In the genomic region with DNA sequence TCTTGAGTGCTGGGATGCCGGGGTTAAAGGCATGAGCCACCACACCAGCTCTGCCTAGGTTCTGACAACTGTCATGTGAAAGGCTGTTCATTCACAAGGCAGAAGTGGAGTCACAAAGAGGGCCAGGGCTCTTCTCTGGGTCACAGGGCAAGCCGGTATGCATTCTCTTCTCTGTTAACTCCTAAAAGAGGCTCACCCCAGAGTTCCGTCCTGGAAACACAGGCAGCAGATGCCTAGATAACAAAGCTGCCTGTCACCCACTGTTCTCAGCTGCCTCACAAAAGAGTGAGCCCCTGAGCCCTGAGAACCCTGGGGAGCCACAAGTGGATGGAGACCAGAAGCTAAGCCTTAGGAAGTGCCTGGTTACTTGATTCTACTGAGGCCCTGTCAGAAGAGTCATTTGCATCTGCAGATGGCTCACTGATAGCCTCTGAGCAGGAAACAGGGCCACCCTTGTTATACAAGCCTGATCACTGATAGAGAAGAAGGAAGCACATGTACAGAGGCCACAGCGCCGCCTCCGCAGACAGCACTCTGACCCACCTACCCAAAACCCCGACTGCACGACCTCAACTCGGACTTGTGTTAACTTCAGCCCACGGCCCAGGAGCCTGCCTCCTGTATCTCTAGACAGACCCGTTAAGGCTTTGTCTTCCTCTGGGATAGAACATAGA, we compare ENCODE assay signal across 21 mouse cellular contexts. TPM values are rescaled to one million over a fixed set of nuclear protein-coding genes. Genes with fewer than 3 reads are reported as not detected.
DNase-seq lines count a peak whose midpoint lies in the region; ATAC-seq lines count a peak whose summit lies in the region.
"Had no signal": no experiment of that assay in that cellular context is flagged by ENCODE, and none has a peak within 500 bp of the region (broad histone marks: within the 10 kb centered on the region; RNA-seq: fewer than 3 reads in every experiment).

No protein-coding gene starts in this region.

- peak overlapping the region; percentile 33 for H3K4me2 ChIP-seq in liver, embryonic 11.5 days
- H3K4me2 ChIP-seq in neural tube, embryonic 15.5 days = no peak overlapping the region
- H3K4me2 ChIP-seq: embryonic facial prominence, embryonic 12.5 days; forebrain, embryonic 12.5 days; stomach, embryonic 15.5 days had no signal

- no peaks in the 10 kb centered on the region for H3K36me3 ChIP-seq in heart, embryonic 10.5 days
- no peaks in the 10 kb centered on the region for H3K36me3 ChIP-seq in liver, embryonic 11.5 days (ENCODE audit: control insufficient read depth, insufficient read depth, low read length)
- no peaks in the 10 kb centered on the region for H3K36me3 ChIP-seq in limb, embryonic 10.5 days
- H3K36me3 ChIP-seq in neural tube, embryonic 15.5 days = no peaks in the 10 kb centered on the region
- H3K36me3 ChIP-seq: embryonic facial prominence, embryonic 12.5 days; forebrain, embryonic 12.5 days; stomach, embryonic 15.5 days had no signal

- peaks cover 28% of the 10 kb centered on the region; the same call in 1 of the 2 replicates for H3K27me3 ChIP-seq in heart, embryonic 10.5 days (ENCODE audit: insufficient read depth, poor library complexity, severe bottlenecking)
- H3K27me3 ChIP-seq in liver, embryonic 11.5 days (replicated peaks; ENCODE audit: control insufficient read depth, insufficient read depth, low read length) = no peaks in the 10 kb centered on the region
- peaks cover 28% of the 10 kb centered on the region for H3K27me3 ChIP-seq in limb, embryonic 10.5 days (ENCODE audit: low read depth, poor library complexity, severe bottlenecking)
- no peaks in the 10 kb centered on the region for H3K27me3 ChIP-seq in neural tube, embryonic 15.5 days (replicated peaks)
- H3K27me3 ChIP-seq: stomach, embryonic 15.5 days had no signal

- no peak overlapping the region for H3K9ac ChIP-seq in liver, embryonic 11.5 days (ENCODE audit: low read depth, low read length)
- no peak overlapping the region for H3K9ac ChIP-seq in neural tube, embryonic 15.5 days (replicated peaks)
- H3K9ac ChIP-seq: embryonic facial prominence, embryonic 12.5 days; forebrain, embryonic 12.5 days; stomach, embryonic 15.5 days had no signal

- peaks cover 37% of the 10 kb centered on the region for H3K4me1 ChIP-seq in heart, embryonic 10.5 days
- peaks cover 26% of the 10 kb centered on the region for H3K4me1 ChIP-seq in liver, embryonic 11.5 days (replicated peaks; ENCODE audit: control insufficient read depth, insufficient read depth, low read length)
- peaks cover 16% of the 10 kb centered on the region for H3K4me1 ChIP-seq in limb, embryonic 10.5 days
- H3K4me1 ChIP-seq in neural tube, embryonic 15.5 days = no peaks in the 10 kb centered on the region
- H3K4me1 ChIP-seq: stomach, embryonic 15.5 days had no signal

- H3K27ac ChIP-seq in heart, embryonic 10.5 days = 0 out of 2 replicates have a peak overlapping the region, but pooled peaks have one; percentile 6
- no peak overlapping the region for H3K27ac ChIP-seq in liver, embryonic 11.5 days (ENCODE audit: low read depth, low read length)
- H3K27ac ChIP-seq in limb, embryonic 10.5 days = no peak overlapping the region
- no peak overlapping the region for H3K27ac ChIP-seq in neural tube, embryonic 15.5 days (replicated peaks)
- H3K27ac ChIP-seq: embryonic facial prominence, embryonic 12.5 days; forebrain, embryonic 12.5 days; stomach, embryonic 15.5 days had no signal

- peak; percentile 39 for ATAC-seq in liver, embryonic 11.5 days (replicated peaks; ENCODE audit: low FRiP score)
- ATAC-seq in neural tube, embryonic 15.5 days (ENCODE audit: low FRiP score) = no peak

- 19% methylated on average over 11 of the region's 11 CpGs for WGBS in heart, embryonic 10.5 days
- 16% methylated on average over 11 of the region's 11 CpGs for WGBS in liver, embryonic 11.5 days
- 40% methylated on average over 11 of the region's 11 CpGs for WGBS in limb, embryonic 10.5 days
- 36% methylated on average over 11 of the region's 11 CpGs for WGBS in neural tube, embryonic 15.5 days

- no peaks in the 10 kb centered on the region for H3K9me3 ChIP-seq in heart, embryonic 10.5 days
- no peaks in the 10 kb centered on the region for H3K9me3 ChIP-seq in liver, embryonic 11.5 days (ENCODE audit: control insufficient read depth, low read length)
- no peaks in the 10 kb centered on the region for H3K9me3 ChIP-seq in limb, embryonic 10.5 days (replicated peaks)
- H3K9me3 ChIP-seq in neural tube, embryonic 15.5 days (replicated peaks) = no peaks in the 10 kb centered on the region
- H3K9me3 ChIP-seq: embryonic facial prominence, embryonic 12.5 days; forebrain, embryonic 12.5 days; stomach, embryonic 15.5 days had no signal

- no peak overlapping the region for H3K4me3 ChIP-seq in heart, embryonic 10.5 days
- H3K4me3 ChIP-seq in liver, embryonic 11.5 days (ENCODE audit: low read depth, low read length) = no peak overlapping the region
- H3K4me3 ChIP-seq in limb, embryonic 10.5 days = no peak overlapping the region
- no peak overlapping the region for H3K4me3 ChIP-seq in neural tube, embryonic 15.5 days (replicated peaks)
- H3K4me3 ChIP-seq: embryonic facial prominence, embryonic 12.5 days; forebrain, embryonic 12.5 days; stomach, embryonic 15.5 days had no signal

- peak; percentile 76 for DNase-seq in heart, embryonic 10.5 days (ENCODE audit: low spot score)
- no peak for DNase-seq in heart, adult 8-10 months (ENCODE audit: low spot score)
- DNase-seq in testis, postnatal 10 days (ENCODE audit: low spot score) = peak; percentile 37
- DNase-seq in testis, postnatal 14 days (ENCODE audit: low spot score) = no peak
- DNase-seq in liver, embryonic 11.5 days (ENCODE audit: low spot score) = no peak
- no peak for DNase-seq in cerebellum, adult 18-20 months
- DNase-seq in limb, embryonic 10.5 days (ENCODE audit: low spot score) = no peak
- DNase-seq: cerebellum, adult 11-12 months; gastrocnemius, postnatal 14 days; heart, postnatal 10 days; kidney, adult 8-10 months; lung, adult 2 months; right cerebral cortex, postnatal 14 days had no signal

RNA-seq across cellular contexts. Expression of gene Il9r, which starts 4.1 kb away (rescaled TPM):
- polyA plus RNA-seq in heart, embryonic 10.5 days (2016; fragmentation: Nextera tagmentation; extraction: Ambion mirVana) = 0.14 TPM in 1 of 2 replicates, not detected in the other
- total RNA-seq in heart, adult 8-10 months (2022) = under 1 TPM in 3 of 4 experiments, not detected in 1; 0.05 to 0.40 (median 0.09) TPM
- polyA plus RNA-seq in liver, embryonic 11.5 days (2014; fragmentation: Nextera tagmentation; extraction: Ambion mirVana) = 0.53 and 0.62 TPM in 2 replicates
- not detected in 2 replicates for polyA plus RNA-seq in limb, embryonic 10.5 days (2016; fragmentation: Nextera tagmentation; extraction: Ambion mirVana)
- 1.5 TPM in 1 of 2 replicates, not detected in the other for polyA plus RNA-seq in neural tube, embryonic 15.5 days (2015; fragmentation: Nextera tagmentation; extraction: Ambion mirVana)
- total RNA-seq: layer of hippocampus, adult 8-10 months; left cerebral cortex, postnatal 25 days had no signal
- polyA plus RNA-seq: C2C12; embryonic facial prominence, embryonic 12.5 days; forebrain, embryonic 12.5 days; neural tube, embryonic 14.5 days had no signal

RNA-seq across cellular contexts. Expression of gene Snrnp25, which starts 9.2 kb away (rescaled TPM):
- 69.7 and 84.1 TPM in 2 replicates for polyA plus RNA-seq in heart, embryonic 10.5 days (2016; fragmentation: Nextera tagmentation; extraction: Ambion mirVana)
- 10 to 100 TPM in 3 of 4 experiments, 1 to 10 TPM in 1; 9.7 to 14.0 (median 11.8) TPM for total RNA-seq in heart, adult 8-10 months (2022)
- 96.7 and 114 TPM in 2 replicates for polyA plus RNA-seq in liver, embryonic 11.5 days (2014; fragmentation: Nextera tagmentation; extraction: Ambion mirVana)
- 115 and 121 TPM in 2 replicates for polyA plus RNA-seq in limb, embryonic 10.5 days (2016; fragmentation: Nextera tagmentation; extraction: Ambion mirVana)
- polyA plus RNA-seq in neural tube, embryonic 15.5 days (2015; fragmentation: Nextera tagmentation; extraction: Ambion mirVana) = 45.6 and 54.3 TPM in 2 replicates

RNA-seq across cellular contexts. Expression of gene Rhbdf1, which starts 26.1 kb away (rescaled TPM):
- polyA plus RNA-seq in heart, embryonic 10.5 days (2016; fragmentation: Nextera tagmentation; extraction: Ambion mirVana) = 40.8 and 42.4 TPM in 2 replicates
- 10 to 100 TPM; 20.4 to 26.8 (median 23.0) TPM for total RNA-seq in heart, adult 8-10 months (2022)
- polyA plus RNA-seq in liver, embryonic 11.5 days (2014; fragmentation: Nextera tagmentation; extraction: Ambion mirVana) = 16.9 and 19.1 TPM in 2 replicates
- 28.1 and 31.1 TPM in 2 replicates for polyA plus RNA-seq in limb, embryonic 10.5 days (2016; fragmentation: Nextera tagmentation; extraction: Ambion mirVana)
- polyA plus RNA-seq in neural tube, embryonic 15.5 days (2015; fragmentation: Nextera tagmentation; extraction: Ambion mirVana) = 23.8 and 28.4 TPM in 2 replicates

RNA-seq across cellular contexts. Expression of gene Mpg, which starts 30.3 kb away (rescaled TPM):
- polyA plus RNA-seq in heart, embryonic 10.5 days (2016; fragmentation: Nextera tagmentation; extraction: Ambion mirVana) = 21.3 and 26.3 TPM in 2 replicates
- 1 to 10 TPM; 5.5 to 7.7 (median 6.2) TPM for total RNA-seq in heart, adult 8-10 months (2022)
- polyA plus RNA-seq in liver, embryonic 11.5 days (2014; fragmentation: Nextera tagmentation; extraction: Ambion mirVana) = 29.6 and 30.8 TPM in 2 replicates
- polyA plus RNA-seq in limb, embryonic 10.5 days (2016; fragmentation: Nextera tagmentation; extraction: Ambion mirVana) = 36.2 and 45.2 TPM in 2 replicates
- polyA plus RNA-seq in neural tube, embryonic 15.5 days (2015; fragmentation: Nextera tagmentation; extraction: Ambion mirVana) = 33.9 and 37.8 TPM in 2 replicates

Comparison
In these comparisons a context has a peak if more than half of its experiments do, and no peak if none do; other contexts are left out.
1. DNase-seq: peak in heart, embryonic 10.5 days (single experiment) and testis, postnatal 10 days (single experiment); none in heart, adult 8-10 months (single experiment), testis, postnatal 14 days (single experiment), liver, embryonic 11.5 days (single experiment), cerebellum, adult 18-20 months (0 of 2) and limb, embryonic 10.5 days (single experiment).